Mouse (Mus musculus) brain, embryonic 14.5 days (tissue): ENCODE results near the gene Iqch.

Source experiments
- CTCF ChIP-seq: fragments of 200-500 bp; IDR thresholded peaks from 2 replicates; pipeline ENCODE4 v1.5.1; 2012; ENCODE audit warnings: inconsistent platforms, mild to moderate bottlenecking, moderate library complexity, borderline replicate concordance; ENCODE audit not compliant: insufficient read depth, insufficient read length; ENCODE audit errors: extremely low read depth
- POLR2A ChIP-seq: fragments of 200-500 bp; IDR thresholded peaks from 2 replicates; pipeline ENCODE4 v1.6.1; 2012; ENCODE audit warnings: mild to moderate bottlenecking, inconsistent platforms, borderline replicate concordance; ENCODE audit not compliant: poor library complexity, insufficient read depth, insufficient read length, severe bottlenecking; ENCODE audit errors: extremely low read depth

DNA sequence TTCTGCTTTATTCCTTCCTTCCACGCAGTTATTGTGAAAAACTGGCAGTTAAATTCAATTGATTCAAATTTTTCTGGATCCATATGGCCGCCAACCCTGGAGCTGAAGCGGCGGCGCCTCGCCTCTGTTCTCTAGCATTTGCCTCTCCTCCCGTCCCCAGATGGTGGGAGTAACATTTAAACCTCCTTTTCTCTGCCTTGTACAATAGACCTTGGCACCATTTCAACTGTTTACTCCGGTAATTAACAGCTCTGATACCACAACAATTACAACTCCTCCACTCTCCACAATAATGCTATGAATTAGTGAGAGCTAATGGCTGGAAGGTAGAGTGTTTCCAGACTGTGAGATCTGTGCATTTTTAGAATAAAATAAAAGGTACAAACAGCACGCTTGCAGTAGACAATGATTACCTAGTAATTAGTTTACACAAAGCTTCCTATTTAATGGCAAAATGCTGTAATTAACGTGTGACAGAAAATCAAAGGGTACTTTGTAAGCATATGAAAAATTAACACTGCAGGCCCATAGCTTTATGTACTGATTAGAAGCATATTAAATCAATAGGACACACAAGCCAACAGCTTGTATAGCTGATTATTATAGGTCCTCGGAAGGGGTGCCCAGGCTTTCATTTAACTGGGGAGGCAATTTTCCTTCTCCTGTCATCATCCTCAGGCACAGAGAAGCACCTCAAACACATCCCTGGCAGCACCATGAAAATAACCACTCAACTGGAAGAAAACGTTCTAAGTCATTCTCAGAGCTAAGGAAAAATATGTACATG is 111.6 kb downstream of the Iqch start:
- TF ChIP-seq CTCF (no peak), POLR2A (no peak)
